Mouse (Mus musculus): ENCODE data around the gene Hao1. TPM values are rescaled to one million over a fixed set of nuclear protein-coding genes. Genes with fewer than 3 reads are reported as not detected.

Gene Hao1
- 0.12 TPM in 1 of 2 replicates, not detected in the other for polyA plus RNA-seq (2012; rRNA removed; ENCODE audit: low replicate concordance)

DNA sequence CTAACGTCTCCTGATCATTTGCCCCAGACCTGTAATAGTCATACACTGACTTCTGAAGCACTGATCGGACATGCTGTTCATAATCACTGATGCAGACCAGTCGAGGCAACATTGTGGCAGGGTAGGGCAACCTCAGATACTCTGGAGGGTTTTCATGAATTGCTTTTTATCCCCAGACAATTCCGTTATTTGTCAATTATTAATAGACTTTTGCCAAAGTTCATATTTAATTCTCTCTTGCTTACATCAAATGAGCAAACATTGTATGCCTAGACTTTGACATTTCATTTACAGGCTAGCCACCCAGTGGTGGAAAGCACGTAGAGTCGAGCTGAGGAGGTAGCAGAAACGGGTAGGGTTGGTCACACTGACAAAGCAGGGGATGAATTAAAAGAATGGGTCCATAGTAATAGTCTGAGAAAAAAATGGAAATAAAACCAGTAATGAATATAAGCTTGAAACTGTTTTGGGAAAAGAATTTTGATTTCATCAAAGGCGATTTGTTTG is at the start of gene Hao1:
Hao1 (minus strand) TSS at position 148 of the 507 bp plus-strand sequence.

Other genes starting within 250 kb of the Hao1 start
- gene Tmx4, start 89.8 kb upstream of the Hao1 start, polyA plus RNA-seq (2012; rRNA removed; ENCODE audit: low replicate concordance), result 5.5 and 7.5 TPM in 2 replicates
- 3.1 and 4.5 TPM in 2 replicates for gene Plcb1, start 231.7 kb upstream of the Hao1 start, polyA plus RNA-seq (2012; rRNA removed; ENCODE audit: low replicate concordance)